Mouse (Mus musculus): ENCODE results near the gene Adgra3.

Gene Adgra3

GRCm38 (mm10) chr5:49975971-49976370 is 82.8 kb downstream of the Adgra3 start:
- DNase-seq (ENCODE audit: low read depth, low spot score), result peak; percentile 49

GRCm38 (mm10) chr5:49974211-49974610 is 84.6 kb downstream of the Adgra3 start:
- DNase-seq (ENCODE audit: low read depth, low spot score), result no peak

- DNase-seq (ENCODE audit: low read depth, low spot score), result no peak
Observed at GRCm38 (mm10) chr5:49969660-49970059, 89.1 kb downstream of the Adgra3 start.

GRCm38 (mm10) chr5:49967726-49968125 is 91.1 kb downstream of the Adgra3 start:
- DNase-seq (ENCODE audit: low read depth, low spot score), result no peak

GRCm38 (mm10) chr5:49965810-49966209 is 93.0 kb downstream of the Adgra3 start:
- no peak for DNase-seq (ENCODE audit: low read depth, low spot score)

GRCm38 (mm10) chr5:49961478-49962431 is 97.1 kb downstream of the Adgra3 start:
- DNase-seq (ENCODE audit: low read depth, low spot score), result no peak

- no peak for DNase-seq (ENCODE audit: low read depth, low spot score)
Observed at GRCm38 (mm10) chr5:49936354-49936753, 122.5 kb downstream of the Adgra3 start.

GRCm38 (mm10) chr5:49924712-49925111 is 134.1 kb downstream of the Adgra3 start:
- no peak for DNase-seq (ENCODE audit: low read depth, low spot score)

GRCm38 (mm10) chr5:49915695-49916106 is 143.1 kb downstream of the Adgra3 start:
- no peak for DNase-seq (ENCODE audit: low read depth, low spot score)
